Mouse (Mus musculus): ENCODE measurements at regions not wholly inside any gene's neighbourhood (a gene's known extent, or its start where the extent isn't known, plus 50 kb on each side); places are given as distances from the start of the nearest gene placed in this dataset.

GRCm38 (mm10) chr9:14147731-14148130, 127.1 kb upstream of the Sesn3 start:
- TF ChIP-seq CTCF (IDR thresholded peaks at IDR 0.05; ENCODE audit: extremely low read depth, insufficient read length, insufficient replicate concordance, low read depth, low read length): no peak
- TF ChIP-seq POLR2A (IDR thresholded peaks at IDR 0.05; ENCODE audit: low read depth, low read length): no peak

Data from small intestine, adult 2 months (tissue).